Mouse (Mus musculus) kidney, postnatal 0 days (tissue): ENCODE data around the gene Slamf8. TPM values are rescaled to one million over a fixed set of nuclear protein-coding genes. Genes with fewer than 3 reads are reported as not detected.

Experiments
- ATAC-seq: fragments of 200-750 bp; cut with Nextera tagmentation; replicated peaks from 2 replicates; pipeline ENCODE4 v1.8.0; 2017; ENCODE audit warnings: low read depth, moderate number of reproducible peaks, moderate TSS enrichment, moderate library complexity; ENCODE audit not compliant: low FRiP score
- DNase-seq: peaks from one replicate; pipeline ENCODE4 v3.0.0-alpha.2; 2016; ENCODE audit warnings: low spot score
- H3K27ac ChIP-seq: fragments of 300-500 bp; sonication (generic); 2 replicates; pipeline ENCODE4 v1.5.1; 2014; ENCODE audit warnings: mild to moderate bottlenecking
- H3K27me3 ChIP-seq: fragments of 300-500 bp; sonication (generic); 2 replicates; pipeline ENCODE4 v1.6.1; 2014; ENCODE audit warnings: low read length, mixed read lengths; ENCODE audit not compliant: insufficient read depth
- H3K36me3 ChIP-seq: fragments of 300-500 bp; sonication (generic); 2 replicates; pipeline ENCODE4 v1.6.1; 2014; ENCODE audit warnings: low read length, mixed read lengths; ENCODE audit not compliant: insufficient read depth
- H3K4me1 ChIP-seq: fragments of 300-500 bp; sonication (generic); replicated peaks from 2 replicates; pipeline ENCODE4 v1.6.1; 2014; ENCODE audit warnings: antibody characterized with exemption, low read length, mixed read lengths; ENCODE audit not compliant: insufficient read depth
- H3K4me2 ChIP-seq: fragments of 300-500 bp; sonication (generic); 2 replicates; pipeline ENCODE4 v1.6.1; 2014; ENCODE audit warnings: mild to moderate bottlenecking, low read length, moderate library complexity, mixed read lengths
- H3K4me3 ChIP-seq: fragments of 300-500 bp; sonication (generic); replicated peaks from 2 replicates; pipeline ENCODE4 v1.5.1; 2014; ENCODE audit warnings: low read depth, low read length
- H3K9ac ChIP-seq: fragments of 300-500 bp; sonication (generic); 2 replicates; pipeline ENCODE4 v1.6.1; 2014; ENCODE audit warnings: low read depth, low read length
- H3K9me3 ChIP-seq: fragments of 300-500 bp; sonication (generic); replicated peaks from 2 replicates; pipeline ENCODE4 v1.6.1; 2016; ENCODE audit warnings: low read length, inconsistent platforms, mixed read lengths
- CTCF ChIP-seq: IDR thresholded peaks from 2 replicates; pipeline ENCODE4 v1.5.1; 2016; ENCODE audit warnings: antibody characterized with exemption, low read depth, mild to moderate bottlenecking, moderate library complexity
- WGBS: fragments of 180-500 bp; shearing (Covaris S2); extraction: QIAGEN DNeasy Blood & Tissue Kit; methylation state at CpG from one replicate; pipeline ENCODE4 v1.1.7; 2014; 5-methylcytosine and 5-hydroxymethylcytosine counted together
- polyA plus RNA-seq: library from polyadenylated mRNA; unstranded; fragments of >200 nt; fragmentation: Nextera tagmentation; extraction: Ambion mirVana; gene quantifications from 2 replicates; pipeline ENCODE4 v1.2.1, GENCODE M21; 2015

Slamf8 gene
- polyA plus RNA-seq, 1 experiment from 2014 or later: 0.16 TPM

DNA sequence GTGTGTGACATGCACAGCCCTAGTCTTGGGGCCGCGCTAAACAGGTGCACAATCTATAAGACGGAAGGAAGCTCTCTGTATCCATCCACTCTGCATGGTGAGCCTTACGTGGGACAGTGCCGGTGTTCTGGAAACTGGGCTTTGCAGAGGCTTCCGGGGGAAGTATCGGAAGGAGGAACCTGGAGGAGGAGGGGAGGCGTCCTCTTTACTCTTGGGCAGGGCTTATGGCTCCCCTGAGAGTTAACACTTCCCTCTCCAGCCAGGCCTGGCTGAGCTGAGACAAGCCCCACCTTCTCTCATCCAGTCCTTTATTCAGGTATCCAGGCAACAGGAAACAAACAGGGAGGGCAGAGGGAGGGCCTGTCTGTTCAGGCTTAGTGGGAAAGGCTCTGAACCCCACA is 39.8 kb downstream of the Slamf8 start:
- Histone ChIP-seq H3K27ac (peak overlapping the region; percentile 58; the same call in 1 of the 2 replicates), H3K4me1 (peaks cover 19% of the 10 kb centered on the region; the same call in 1 of the 2 replicates), H3K4me2 (peak overlapping the region; percentile 59), H3K36me3 (no peaks in the 10 kb centered on the region), H3K9me3 (no peaks in the 10 kb centered on the region), H3K4me3 (peak overlapping the region; percentile 42), H3K9ac (peak overlapping the region; percentile 46), H3K27me3 (no peaks in the 10 kb centered on the region)
- ATAC-seq (peak; percentile 91), DNase-seq (peak; percentile 87)
- TF ChIP-seq CTCF: no peak
- WGBS: 0% methylated on average over 8 of the region's 8 CpGs

DNA sequence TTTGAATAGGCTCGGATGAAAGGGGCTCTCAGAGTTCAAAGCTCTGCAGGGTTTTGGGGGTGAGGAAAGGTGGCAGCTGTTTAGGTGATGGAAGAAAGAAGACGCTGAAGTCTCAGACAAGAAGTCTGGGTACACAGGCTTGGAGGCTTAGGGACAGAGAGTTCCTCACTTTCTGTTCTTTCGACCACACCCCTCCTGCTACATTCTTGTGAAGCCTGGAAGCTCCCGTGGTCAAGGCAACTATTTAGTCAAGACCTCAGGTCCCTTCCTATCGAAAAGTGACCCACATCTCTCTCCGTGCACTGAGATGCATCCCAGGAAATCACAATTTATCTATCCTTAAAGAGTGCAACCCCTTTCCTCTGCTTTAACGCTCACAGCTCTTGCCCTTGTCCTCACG is 40.7 kb downstream of the Slamf8 start:
- no peaks in the 10 kb centered on the region for H3K27me3 ChIP-seq
- no peaks in the 10 kb centered on the region for H3K36me3 ChIP-seq
- peak overlapping the region; percentile 46; the same call in 1 of the 2 replicates for H3K9ac ChIP-seq
- ATAC-seq: no peak
- H3K4me1 ChIP-seq: peaks cover 19% of the 10 kb centered on the region; the same call in 1 of the 2 replicates
- TF ChIP-seq CTCF: no peak
- 8% methylated on average over 8 of the region's 8 CpGs for WGBS
- DNase-seq: no peak
- H3K27ac ChIP-seq: no peak overlapping the region
- no peaks in the 10 kb centered on the region for H3K9me3 ChIP-seq
- H3K4me3 ChIP-seq: peak overlapping the region; percentile 42
- peak overlapping the region; percentile 59 for H3K4me2 ChIP-seq

DNA sequence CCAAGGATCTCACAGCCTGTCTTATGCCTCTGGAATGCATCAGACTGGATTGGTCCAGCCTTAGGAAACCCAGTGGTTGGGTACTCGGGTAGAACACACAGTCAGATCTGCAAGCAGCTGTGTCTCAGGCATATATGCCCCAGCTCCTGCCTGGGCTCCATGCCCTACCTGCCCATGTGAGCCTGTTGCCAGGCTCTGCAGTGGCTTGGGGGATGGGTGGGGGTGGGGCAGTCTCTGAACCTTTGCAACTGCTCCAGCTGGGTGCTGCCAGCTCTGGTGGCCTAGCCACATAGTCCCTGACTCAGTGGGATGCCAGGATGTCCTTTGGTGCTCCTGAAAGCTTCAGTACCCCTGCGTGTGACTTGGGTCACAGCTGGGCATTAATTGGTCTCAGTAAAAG is 41.1 kb downstream of the Slamf8 start:
- no peaks in the 10 kb centered on the region for H3K9me3 ChIP-seq
- peak overlapping the region; percentile 59 for H3K4me2 ChIP-seq
- H3K4me3 ChIP-seq: peak overlapping the region; percentile 42; the same call in 1 of the 2 replicates
- DNase-seq (no peak), ATAC-seq (no peak)
- no peak overlapping the region for H3K9ac ChIP-seq
- no peak for TF ChIP-seq CTCF
- 27% methylated on average over 2 of the region's 2 CpGs for WGBS
- H3K27ac ChIP-seq: no peak overlapping the region
- peaks cover 19% of the 10 kb centered on the region; the same call in 1 of the 2 replicates for H3K4me1 ChIP-seq
- no peaks in the 10 kb centered on the region for H3K27me3 ChIP-seq
- no peaks in the 10 kb centered on the region for H3K36me3 ChIP-seq

DNA sequence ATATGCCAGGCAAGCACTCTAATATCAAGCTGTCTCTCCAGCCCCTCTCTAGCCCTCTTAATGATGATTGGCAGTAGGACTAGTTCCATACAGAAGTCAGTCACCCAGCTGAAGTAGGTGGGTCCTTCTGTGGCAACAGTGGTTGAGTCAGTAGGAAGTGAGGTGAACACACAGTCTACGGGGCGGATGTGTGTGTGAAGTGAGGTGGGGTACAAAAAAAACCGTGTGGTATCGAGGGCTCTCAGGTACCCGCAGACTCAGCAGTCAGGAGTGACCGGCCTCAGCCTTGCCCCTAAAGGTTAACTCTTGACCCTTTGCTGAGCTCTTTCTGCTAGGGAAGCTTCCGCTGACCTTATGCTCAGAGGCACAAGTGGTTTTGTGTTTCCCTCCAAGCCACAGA is 41.9 kb downstream of the Slamf8 start:
- no peak for TF ChIP-seq CTCF
- Histone ChIP-seq H3K9ac (no peak overlapping the region), H3K27ac (no peak overlapping the region), H3K27me3 (no peaks in the 10 kb centered on the region), H3K4me1 (peaks cover 19% of the 10 kb centered on the region; the same call in 1 of the 2 replicates), H3K9me3 (no peaks in the 10 kb centered on the region), H3K4me2 (no peak overlapping the region), H3K36me3 (no peaks in the 10 kb centered on the region), H3K4me3 (no peak overlapping the region)
- DNase-seq: no peak
- WGBS: 53% methylated on average over 7 of the region's 7 CpGs
- no peak for ATAC-seq

DNA sequence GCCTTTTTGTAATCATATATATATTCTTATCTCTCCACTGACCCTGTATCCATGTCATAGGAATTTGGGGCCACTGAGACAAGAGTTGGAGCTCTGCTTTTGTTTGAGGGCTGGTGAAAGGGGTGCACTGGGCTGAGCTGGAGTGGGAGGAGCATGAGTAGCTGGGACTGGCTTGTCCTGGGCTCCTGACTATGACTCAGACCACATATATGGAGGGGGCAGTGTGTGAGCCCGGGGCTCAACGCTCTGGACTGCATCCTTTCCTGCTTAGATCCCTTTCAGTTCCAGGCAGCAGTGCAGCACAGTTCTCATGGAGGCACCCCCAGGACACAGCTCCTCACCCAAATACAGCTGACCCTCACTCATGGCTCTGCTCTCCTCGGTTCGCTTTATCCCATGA is 44.3 kb downstream of the Slamf8 start:
- DNase-seq (no peak), ATAC-seq (no peak)
- WGBS: 80% methylated on average over 4 of the region's 4 CpGs
- Histone ChIP-seq H3K9me3 (no peaks in the 10 kb centered on the region), H3K9ac (no peak overlapping the region), H3K27ac (no peak overlapping the region), H3K4me2 (no peak overlapping the region), H3K36me3 (no peaks in the 10 kb centered on the region), H3K4me3 (no peak overlapping the region), H3K27me3 (no peaks in the 10 kb centered on the region), H3K4me1 (peaks cover 17% of the 10 kb centered on the region; the same call in 1 of the 2 replicates)
- TF ChIP-seq CTCF: no peak

DNA sequence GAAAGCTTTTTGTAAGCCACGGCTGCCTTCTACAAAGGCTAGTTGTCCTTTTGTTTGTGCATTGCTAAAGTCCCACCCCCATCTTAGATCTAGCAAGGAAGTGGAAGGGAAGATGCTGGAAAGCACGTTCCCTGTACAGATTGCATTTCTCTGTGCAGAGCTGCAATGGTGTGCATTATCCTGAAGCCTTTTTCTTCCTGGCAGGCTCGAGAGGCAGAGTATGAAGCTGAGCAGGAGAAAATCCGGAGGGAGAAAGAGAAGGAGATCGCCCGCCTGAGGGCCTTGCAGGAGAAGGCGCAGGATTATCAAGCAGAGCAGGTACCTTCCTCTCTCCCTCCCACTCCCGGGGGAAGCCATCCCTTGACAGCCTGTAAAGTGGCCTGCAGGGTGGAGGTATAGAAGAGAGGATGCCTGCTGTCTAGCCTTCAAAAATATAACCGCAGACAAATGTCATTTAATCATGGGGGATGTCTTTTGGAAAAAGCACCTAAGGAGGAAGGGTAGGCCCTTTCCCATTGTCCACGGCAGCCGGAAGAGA is 50.0 kb downstream of the Slamf8 start:
- Histone ChIP-seq H3K36me3 (no peaks in the 10 kb centered on the region), H3K9ac (no peak overlapping the region), H3K27me3 (no peaks in the 10 kb centered on the region), H3K27ac (no peak overlapping the region), H3K4me3 (no peak overlapping the region), H3K4me2 (no peak overlapping the region), H3K4me1 (no peaks in the 10 kb centered on the region), H3K9me3 (no peaks in the 10 kb centered on the region)
- no peak for TF ChIP-seq CTCF
- DNase-seq (no peak), ATAC-seq (no peak)
- 64% methylated on average over 11 of the region's 11 CpGs for WGBS

DNA sequence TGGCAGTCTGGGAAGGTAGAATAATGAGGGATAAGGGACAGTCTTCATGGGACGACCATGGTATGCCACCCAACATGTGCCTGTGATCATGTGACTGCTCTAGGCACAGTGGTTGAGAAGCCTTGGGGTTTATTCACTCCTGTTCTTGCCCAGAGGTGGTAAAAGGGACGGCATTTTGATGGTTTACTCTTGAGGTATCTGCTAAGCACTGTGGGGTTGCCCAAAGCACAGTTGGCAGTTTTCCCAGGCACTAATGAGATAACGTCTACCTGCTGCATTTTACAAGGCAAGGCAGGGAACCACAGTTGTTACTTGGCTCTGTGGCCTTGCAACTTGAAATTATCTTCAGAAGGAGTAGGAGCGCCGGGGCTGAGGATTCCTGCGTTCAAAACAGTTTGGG is 50.5 kb downstream of the Slamf8 start:
- Histone ChIP-seq H3K27me3 (no peaks in the 10 kb centered on the region), H3K4me3 (no peak overlapping the region), H3K27ac (no peak overlapping the region), H3K4me2 (no peak overlapping the region), H3K9ac (no peak overlapping the region), H3K36me3 (no peaks in the 10 kb centered on the region), H3K9me3 (no peaks in the 10 kb centered on the region), H3K4me1 (no peaks in the 10 kb centered on the region)
- 65% methylated on average over 6 of the region's 6 CpGs for WGBS
- ATAC-seq (no peak), DNase-seq (no peak)
- TF ChIP-seq CTCF: no peak
